Mouse (Mus musculus): ENCODE measurements at regions not wholly inside any gene's neighbourhood (a gene's known extent, or its start where the extent isn't known, plus 50 kb on each side); places are given as distances from the start of the nearest gene placed in this dataset.
A peak's percentile ranks its signal among the peaks of the same experiment; 100 is the strongest.

DNA sequence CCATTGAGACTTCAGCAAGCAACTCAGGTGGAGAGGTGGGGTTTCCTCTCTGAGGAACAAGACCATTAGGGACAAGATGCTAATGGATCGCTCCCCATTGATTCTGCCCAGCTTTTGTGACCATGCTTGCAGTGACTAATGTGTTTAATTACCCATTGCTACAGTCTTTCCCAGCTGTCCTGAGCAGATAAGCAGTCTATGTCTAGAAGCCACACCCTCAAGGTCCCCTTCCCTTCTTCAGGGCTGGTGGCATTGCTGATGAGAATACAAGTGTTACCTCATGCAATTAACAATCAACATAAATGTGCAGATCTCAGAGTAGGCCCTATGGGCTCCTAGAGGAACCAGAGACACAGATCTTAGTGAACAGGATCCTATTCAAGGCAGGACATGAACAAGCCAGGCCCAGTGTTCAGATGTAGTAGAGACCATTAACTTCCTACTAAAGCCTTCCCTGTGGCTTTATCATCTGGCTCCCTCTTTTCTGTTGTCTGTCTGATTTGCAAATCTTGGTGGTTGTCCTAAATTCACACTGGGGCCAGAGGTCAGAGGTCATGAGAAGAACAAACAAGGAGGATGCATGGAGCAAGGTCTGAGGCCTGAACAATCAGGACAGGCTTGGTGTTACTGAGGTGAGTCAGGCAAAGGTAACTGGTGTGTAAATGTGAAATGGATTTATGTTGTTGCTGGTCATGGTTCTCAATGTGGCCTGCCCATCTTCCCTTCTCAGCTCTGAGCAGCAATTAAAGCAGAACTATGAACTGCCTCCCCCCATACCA lies 56.8 kb downstream of the Odc1 start:
- ATAC-seq: no peak

DNA sequence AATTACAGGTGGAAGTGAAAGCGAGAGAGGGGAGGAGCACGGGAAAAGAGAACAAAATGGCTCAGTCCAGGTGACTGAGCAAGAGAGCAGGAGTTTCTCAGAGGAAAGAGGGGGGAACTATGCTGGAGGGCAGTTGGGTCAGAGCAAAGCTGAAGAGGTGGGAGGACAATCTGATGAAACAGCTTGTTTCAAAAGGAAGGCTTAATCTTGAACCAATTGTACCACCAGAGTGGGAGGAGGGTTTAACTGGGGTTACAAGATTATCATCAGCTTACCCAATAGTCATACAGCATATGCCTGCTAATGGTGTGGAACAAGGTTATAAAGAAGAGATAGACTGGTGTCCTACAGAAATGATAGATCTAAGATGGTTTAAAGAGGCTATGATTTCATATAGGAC lies 59.0 kb downstream of the Odc1 start:
- ATAC-seq: no peak

DNA sequence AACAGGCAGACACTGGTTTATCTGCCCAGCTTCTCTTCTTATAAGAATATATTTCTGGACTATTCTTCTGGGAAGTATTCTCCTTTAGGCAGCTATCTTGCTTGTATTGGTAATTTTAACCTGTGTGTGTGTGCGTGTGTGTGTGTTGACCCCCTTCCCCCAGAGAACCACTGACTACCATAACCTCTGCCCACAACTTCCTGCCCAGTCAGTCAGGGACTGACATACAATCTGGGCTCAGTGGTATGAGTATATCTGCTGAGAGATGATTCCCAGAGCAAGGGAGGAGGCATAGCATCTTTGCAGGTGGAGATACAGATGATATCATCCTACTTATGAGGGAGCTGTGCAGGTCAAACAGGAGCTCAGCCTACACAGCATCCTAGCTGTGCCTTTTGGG lies 65.8 kb downstream of the Odc1 start:
- ATAC-seq: peak; percentile 45

DNA sequence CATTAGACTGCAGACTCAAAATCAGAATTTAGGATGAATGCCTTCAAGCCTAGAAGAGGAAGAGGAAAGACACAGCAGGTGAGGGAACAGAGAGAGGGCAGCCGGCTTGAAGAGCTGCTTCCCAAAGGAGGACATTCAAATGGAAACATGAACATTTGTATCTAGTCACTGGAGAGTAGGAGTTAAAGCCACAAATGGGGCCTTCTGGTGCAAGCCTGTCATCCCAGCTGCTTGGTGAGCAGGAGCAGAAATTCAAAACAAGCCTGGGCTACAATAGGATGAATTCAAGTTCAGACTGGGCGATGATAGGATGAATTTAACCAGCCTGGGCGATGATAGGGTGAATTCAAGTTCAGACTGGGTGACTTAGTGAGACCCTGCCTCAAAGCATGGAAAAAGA lies 67.4 kb downstream of the Odc1 start:
- ATAC-seq: no peak

DNA sequence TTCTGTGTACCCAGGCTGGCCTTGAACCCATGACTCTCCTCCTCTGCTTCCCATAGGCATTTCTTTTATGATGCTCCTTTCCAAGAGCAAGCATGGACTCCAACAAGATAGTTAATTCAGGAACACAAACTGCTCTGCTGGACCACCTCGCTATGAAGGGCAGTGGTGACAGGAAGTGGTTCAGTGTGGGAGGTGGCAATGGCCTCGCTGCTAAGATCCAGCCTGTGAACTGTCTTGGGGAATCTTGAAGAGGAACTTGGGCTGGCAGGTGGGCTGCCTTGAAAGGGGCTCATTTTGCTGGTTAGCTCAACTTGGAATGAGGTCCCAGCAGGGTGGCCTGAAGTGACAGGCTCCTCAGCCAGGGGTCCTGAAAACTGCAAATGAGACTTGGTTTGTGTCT lies 72.4 kb upstream of the Hpcal1 start:
- ATAC-seq: no peak

DNA sequence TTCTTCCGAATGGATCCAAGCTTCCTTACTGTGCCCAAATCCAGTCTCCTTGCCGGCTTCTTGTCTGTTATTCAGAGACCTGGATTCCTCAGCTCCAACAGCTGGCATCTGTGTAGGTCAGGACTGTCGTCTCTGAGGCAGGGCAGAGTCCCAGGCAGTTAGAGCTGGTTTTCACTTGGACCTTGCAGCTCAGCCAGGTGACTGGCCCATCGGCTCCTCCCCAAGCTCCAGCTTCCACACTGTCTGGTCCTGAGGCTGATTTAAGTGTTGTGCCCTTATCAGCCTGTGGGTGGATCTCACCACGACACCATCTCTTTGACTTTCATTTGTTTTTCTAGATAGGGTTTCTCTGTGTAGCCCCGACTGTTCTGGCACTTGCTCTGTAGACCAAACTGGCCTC lies 70.4 kb upstream of the Hpcal1 start:
- no peak for ATAC-seq

DNA sequence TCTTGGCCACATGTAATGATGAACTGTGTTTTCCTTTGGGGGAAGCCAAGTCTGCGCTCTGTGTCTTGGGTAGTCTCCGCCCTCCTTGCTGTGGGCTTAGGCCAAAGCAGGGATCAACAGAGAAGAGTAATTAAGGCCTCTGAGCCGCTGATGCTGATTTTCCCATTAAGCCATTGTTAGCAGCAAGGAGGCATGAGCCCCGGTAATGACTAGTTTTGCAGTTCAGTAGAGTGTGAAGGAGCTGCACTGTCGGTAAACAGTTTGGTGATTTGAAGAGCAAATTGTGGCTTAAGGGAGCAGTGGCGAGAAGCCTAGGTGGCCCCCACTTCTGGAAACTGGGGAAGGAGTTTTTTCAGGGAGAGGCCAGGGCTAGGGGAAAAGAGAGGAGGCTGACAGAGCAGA lies 69.2 kb upstream of the Hpcal1 start:
- no peak for ATAC-seq

DNA sequence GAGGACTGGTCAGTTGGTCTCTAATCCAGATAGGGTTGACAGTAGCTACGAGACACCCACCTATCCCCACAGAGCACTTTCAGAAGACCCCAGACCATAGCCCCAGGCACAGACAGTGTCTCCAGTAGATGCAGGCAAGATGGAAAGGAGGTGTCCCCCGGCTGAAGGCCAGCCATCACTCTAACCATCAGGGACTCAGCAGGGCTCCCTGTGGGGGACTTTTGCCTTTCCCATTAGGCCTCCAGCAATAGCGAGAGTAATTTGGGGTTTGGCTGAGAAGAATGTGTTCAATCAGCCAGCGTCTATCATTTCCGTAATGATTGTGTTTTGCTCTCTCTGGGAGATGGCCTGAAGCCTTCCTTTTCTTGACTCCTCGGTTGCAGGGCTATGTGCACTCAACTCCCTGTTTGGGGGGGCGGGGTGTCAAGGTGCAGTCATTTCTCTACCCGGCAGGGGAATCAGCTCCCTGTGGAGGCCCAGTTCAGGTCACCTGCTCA lies 68.1 kb upstream of the Hpcal1 start:
- no peak for ATAC-seq

DNA sequence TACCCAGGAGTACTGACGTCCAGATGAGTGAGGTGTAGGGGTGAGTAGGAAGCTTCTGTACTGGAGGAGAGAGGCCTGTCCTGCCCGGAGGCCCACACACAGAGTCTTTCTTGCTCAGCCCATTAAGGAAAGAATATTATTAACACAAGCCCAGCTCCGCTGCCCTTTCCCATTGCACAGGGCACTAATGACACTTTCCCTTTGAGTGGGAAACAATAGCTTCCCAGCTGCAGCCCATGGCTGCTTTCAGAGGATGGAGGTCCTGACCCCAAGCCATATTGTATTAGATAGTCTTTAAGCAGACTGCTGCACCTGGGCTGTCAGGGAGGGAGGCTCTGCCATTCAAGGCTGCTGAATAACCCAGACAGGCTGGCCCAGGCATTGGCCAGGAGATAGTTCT lies 64.6 kb upstream of the Hpcal1 start:
- ATAC-seq: no peak

DNA sequence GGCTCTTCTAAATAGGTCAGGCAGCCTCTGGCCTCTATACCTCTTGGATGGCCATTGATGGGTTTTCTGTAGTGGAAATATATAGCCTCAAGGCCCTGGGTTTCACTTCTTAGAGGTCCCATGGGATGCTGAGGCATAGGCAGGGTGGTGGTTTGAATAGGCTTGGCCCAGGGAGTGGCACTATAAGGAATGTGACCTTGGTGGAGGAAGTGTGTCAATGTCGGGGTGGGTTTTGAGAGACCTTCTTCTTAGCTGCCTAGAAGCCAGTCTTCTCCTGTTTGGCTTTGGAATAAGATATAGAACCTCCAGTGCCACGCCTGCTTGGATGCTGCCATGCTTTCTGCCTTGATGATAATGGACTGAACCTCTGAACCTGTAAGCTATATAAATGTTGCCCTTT lies 59.5 kb upstream of the Hpcal1 start:
- no peak for ATAC-seq

DNA sequence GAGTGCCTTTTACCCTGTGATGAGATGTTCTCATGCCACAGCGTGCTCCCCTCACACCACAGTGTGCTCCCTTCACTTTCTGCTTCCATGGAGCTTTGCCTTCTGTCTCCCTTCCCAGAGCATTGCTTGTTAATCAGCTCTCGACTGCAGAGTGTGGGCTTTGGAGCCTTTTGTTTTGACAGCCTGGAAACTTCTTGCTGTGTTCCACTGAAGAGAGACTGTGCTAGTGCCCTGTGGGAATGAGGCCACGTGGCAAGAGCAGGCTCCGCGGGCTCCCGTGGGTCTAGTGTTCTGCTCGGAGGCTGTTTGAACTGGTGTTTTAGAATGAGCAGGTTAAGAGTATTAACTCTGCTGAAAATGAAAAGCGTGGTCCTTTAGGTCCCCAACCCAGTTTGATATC lies 54.5 kb upstream of the Hpcal1 start:
- no peak for ATAC-seq

DNA sequence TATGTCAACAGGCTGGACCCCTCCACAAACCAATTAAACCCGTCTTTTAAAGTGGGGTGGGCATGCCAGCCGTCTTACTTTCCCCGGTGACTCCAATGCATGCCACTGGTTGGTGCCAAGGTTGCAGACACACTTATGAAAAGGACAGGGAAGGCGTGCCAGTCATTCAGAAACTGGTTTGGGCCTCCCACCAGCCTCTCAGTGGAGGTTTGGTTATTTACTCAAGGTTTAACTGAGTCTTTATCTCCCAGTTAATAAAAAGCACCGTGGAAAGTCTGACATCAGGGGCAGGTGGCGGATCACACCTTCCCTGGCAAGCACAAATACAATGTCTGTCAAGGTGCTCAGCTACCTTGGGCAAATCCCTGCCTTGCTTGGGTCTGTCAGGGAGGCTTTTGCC lies 54.1 kb upstream of the Hpcal1 start:
- ATAC-seq: no peak
